In genomic region chr10:46011916-46012596, GRCm38 (mm10) we compare ENCODE assay signal across 8 mouse cellular contexts.
DNase-seq lines count a peak whose midpoint lies in the region; ATAC-seq lines count a peak whose summit lies in the region.

No protein-coding gene starts in this region.

- H3K9me3 ChIP-seq in forebrain, embryonic 14.5 days (replicated peaks; ENCODE audit: control insufficient read depth, low read length): no peaks in the 10 kb centered on the region
- no peaks in the 10 kb centered on the region for H3K9me3 ChIP-seq in intestine, embryonic 16.5 days (ENCODE audit: control insufficient read depth, low read length)
- no peaks in the 10 kb centered on the region for H3K9me3 ChIP-seq in midbrain, embryonic 14.5 days (ENCODE audit: control insufficient read depth, low read length)

- no peaks in the 10 kb centered on the region for H3K36me3 ChIP-seq in forebrain, embryonic 14.5 days (ENCODE audit: control insufficient read depth, insufficient read depth, low read length)
- no peaks in the 10 kb centered on the region for H3K36me3 ChIP-seq in intestine, embryonic 16.5 days (ENCODE audit: control insufficient read depth, insufficient read depth, low read length)
- no peaks in the 10 kb centered on the region for H3K36me3 ChIP-seq in midbrain, embryonic 14.5 days (ENCODE audit: control insufficient read depth, insufficient read depth, low read length)

- ATAC-seq in forebrain, embryonic 14.5 days: peak; percentile 89
- ATAC-seq in intestine, embryonic 16.5 days: peak; percentile 71
- peak; percentile 88 for ATAC-seq in midbrain, embryonic 14.5 days (ENCODE audit: low FRiP score, low TSS enrichment)

- H3K9ac ChIP-seq in forebrain, embryonic 14.5 days (ENCODE audit: low read length): no peak overlapping the region
- no peak overlapping the region for H3K9ac ChIP-seq in intestine, embryonic 16.5 days (ENCODE audit: low read depth, low read length)
- H3K9ac ChIP-seq in midbrain, embryonic 14.5 days (replicated peaks; ENCODE audit: low read length): no peak overlapping the region

- H3K4me2 ChIP-seq in forebrain, embryonic 14.5 days (ENCODE audit: low read length): no peak overlapping the region
- no peak overlapping the region for H3K4me2 ChIP-seq in intestine, embryonic 16.5 days (ENCODE audit: low read depth, low read length)
- 0 out of 2 replicates have a peak overlapping the region, but pooled peaks have one; percentile 3 for H3K4me2 ChIP-seq in midbrain, embryonic 14.5 days (ENCODE audit: low read length)

- 19% methylated on average over 12 of the region's 12 CpGs for WGBS in forebrain, embryonic 14.5 days
- 22% methylated on average over 12 of the region's 12 CpGs for WGBS in intestine, embryonic 16.5 days
- 20% methylated on average over 12 of the region's 12 CpGs for WGBS in midbrain, embryonic 14.5 days

- H3K27me3 ChIP-seq in forebrain, embryonic 14.5 days (replicated peaks; ENCODE audit: control insufficient read depth, insufficient read depth, low read length): no peaks in the 10 kb centered on the region
- H3K27me3 ChIP-seq in intestine, embryonic 16.5 days (replicated peaks; ENCODE audit: control insufficient read depth, insufficient read depth, low read length): no peaks in the 10 kb centered on the region
- no peaks in the 10 kb centered on the region for H3K27me3 ChIP-seq in midbrain, embryonic 14.5 days (ENCODE audit: control insufficient read depth, insufficient read depth, low read length)

- H3K27ac ChIP-seq in forebrain, embryonic 14.5 days (ENCODE audit: low read depth, low read length): no peak overlapping the region
- no peak overlapping the region for H3K27ac ChIP-seq in intestine, embryonic 16.5 days (ENCODE audit: low read length)
- H3K27ac ChIP-seq in midbrain, embryonic 14.5 days (replicated peaks; ENCODE audit: low read depth, low read length): no peak overlapping the region

- peak; percentile 1 for DNase-seq in ovary, adult 18-20 months (ENCODE audit: low spot score)
- DNase-seq in ovary, postnatal 10 days (ENCODE audit: low spot score): no peak
- DNase-seq in c-Kit-positive CD71-positive TER-119-positive erythroid progenitor cells, embryonic 14.5 days (ENCODE audit: low spot score): peak; percentile 12
- peak; percentile 91 for DNase-seq in forebrain, embryonic 14.5 days (ENCODE audit: low spot score)
- DNase-seq in left cerebral cortex, adult 9 months (ENCODE audit: low spot score in 2 of 2): peak; percentile 27 to 80
- peak; percentile 91 for DNase-seq in midbrain, embryonic 14.5 days
- peak; percentile 57 for DNase-seq in telencephalon, adult 2 months (ENCODE audit: low read depth, low spot score)

- H3K4me3 ChIP-seq in forebrain, embryonic 14.5 days (ENCODE audit: low read depth, low read length): no peak overlapping the region
- no peak overlapping the region for H3K4me3 ChIP-seq in intestine, embryonic 16.5 days (ENCODE audit: low read length)
- H3K4me3 ChIP-seq in midbrain, embryonic 14.5 days (replicated peaks; ENCODE audit: low read depth, low read length): no peak overlapping the region

- H3K4me1 ChIP-seq in forebrain, embryonic 14.5 days (ENCODE audit: control insufficient read depth, insufficient read depth, low read length): no peaks in the 10 kb centered on the region
- H3K4me1 ChIP-seq in intestine, embryonic 16.5 days (ENCODE audit: control insufficient read depth, insufficient read depth, low read length): no peaks in the 10 kb centered on the region
- peaks cover 4% of the 10 kb centered on the region; the same call in 1 of the 2 replicates for H3K4me1 ChIP-seq in midbrain, embryonic 14.5 days (ENCODE audit: control insufficient read depth, insufficient read depth, low read length)
